Mouse (Mus musculus): ENCODE measurements around the gene Zfp541. TPM values are rescaled to one million over a fixed set of nuclear protein-coding genes. Genes with fewer than 3 reads are reported as not detected.
A peak's percentile ranks its signal among the peaks of the same experiment; 100 is the strongest.

Zfp541 gene
- polyA plus RNA-seq, 1 experiment from 2014 or later, result not detected

- Histone ChIP-seq H3K9ac (replicated peaks) (peak overlapping the region; percentile 99), H3K27ac (replicated peaks) (peak overlapping the region; percentile 97), H3K9me3 (no peaks in the 10 kb centered on the region), H3K4me3 (peak overlapping the region; percentile 94), H3K36me3 (no peaks in the 10 kb centered on the region), H3K27me3 (no peaks in the 10 kb centered on the region), H3K4me1 (peaks cover 51% of the 10 kb centered on the region), H3K4me2 (replicated peaks) (peak overlapping the region; percentile 77)
- WGBS, result 0% methylated on average over 36 of the region's 46 CpGs
- peak; percentile 45 for ATAC-seq (ENCODE audit: low FRiP score, low read depth)
Measured at GRCm38 (mm10) chr7:16046481-16047337, 14.9 kb upstream of the Zfp541 start.

- Histone ChIP-seq H3K9me3 (no peaks in the 10 kb centered on the region), H3K27me3 (no peaks in the 10 kb centered on the region), H3K27ac (replicated peaks) (peak within 1 kb of the TSS; percentile 97), H3K9ac (replicated peaks) (peak within 1 kb of the TSS; percentile 99), H3K4me1 (peaks cover 56% of the 10 kb centered on the region), H3K36me3 (no peaks in the 10 kb centered on the region), H3K4me2 (replicated peaks) (peak within 1 kb of the TSS; percentile 90), H3K4me3 (peak within 1 kb of the TSS; percentile 94)
- ATAC-seq (ENCODE audit: low FRiP score, low read depth), result peak; percentile 79
- WGBS, result under 1% methylated on average over 32 of the region's 69 CpGs
Measured at GRCm38 (mm10) chr7:16047338-16048146, 14.1 kb upstream of the Zfp541 start, which contains the start of gene Bicra. Gene Bicra (minus strand): TSS chr7:16047921.

GRCm38 (mm10) chr7:16048164-16048564 is 13.4 kb upstream of the Zfp541 start:
- Histone ChIP-seq H3K27me3 (no peaks in the 10 kb centered on the region), H3K9ac (replicated peaks) (peak overlapping the region; percentile 83), H3K27ac (replicated peaks) (peak overlapping the region; percentile 97), H3K4me2 (replicated peaks) (peak overlapping the region; percentile 90), H3K36me3 (no peaks in the 10 kb centered on the region), H3K4me1 (peaks cover 54% of the 10 kb centered on the region), H3K9me3 (no peaks in the 10 kb centered on the region), H3K4me3 (peak overlapping the region; percentile 94)
- peak; percentile 82 for ATAC-seq (ENCODE audit: low FRiP score, low read depth)
- WGBS, result under 1% methylated on average over 19 of the region's 20 CpGs

GRCm38 (mm10) chr7:16048675-16049575 is 12.7 kb upstream of the Zfp541 start:
- Histone ChIP-seq H3K36me3 (no peaks in the 10 kb centered on the region), H3K27me3 (no peaks in the 10 kb centered on the region), H3K27ac (replicated peaks) (peak overlapping the region; percentile 87), H3K4me2 (replicated peaks) (peak overlapping the region; percentile 90), H3K4me1 (peaks cover 52% of the 10 kb centered on the region), H3K9ac (replicated peaks) (peak overlapping the region; percentile 83), H3K9me3 (no peaks in the 10 kb centered on the region), H3K4me3 (peak overlapping the region; percentile 94)
- 0 out of 2 replicates have a peak, but pooled peaks have one; percentile 1 for ATAC-seq (ENCODE audit: low FRiP score, low read depth)
- WGBS, result 10% methylated on average over 36 of the region's 36 CpGs

- Histone ChIP-seq H3K36me3 (no peaks in the 10 kb centered on the region), H3K4me2 (replicated peaks) (peak overlapping the region; percentile 90), H3K4me1 (peaks cover 45% of the 10 kb centered on the region), H3K27ac (replicated peaks) (no peak overlapping the region), H3K9ac (replicated peaks) (peak overlapping the region; percentile 83), H3K4me3 (peak overlapping the region; percentile 94), H3K9me3 (no peaks in the 10 kb centered on the region), H3K27me3 (no peaks in the 10 kb centered on the region)
- ATAC-seq (ENCODE audit: low FRiP score, low read depth), result no peak
- 87% methylated on average over 7 of the region's 7 CpGs for whole genome bisulfite sequencing
Measured at GRCm38 (mm10) chr7:16049576-16049915, 12.1 kb upstream of the Zfp541 start.

- H3K4me2 ChIP-seq (replicated peaks), result no peak overlapping the region
- WGBS, result 88% methylated on average over 3 of the region's 3 CpGs
- H3K36me3 ChIP-seq, result no peaks in the 10 kb centered on the region
- peaks cover 35% of the 10 kb centered on the region for H3K4me1 ChIP-seq
- no peaks in the 10 kb centered on the region for H3K9me3 ChIP-seq
- no peak overlapping the region for H3K4me3 ChIP-seq
- no peak overlapping the region for H3K9ac ChIP-seq (replicated peaks)
- H3K27me3 ChIP-seq, result no peaks in the 10 kb centered on the region
- H3K27ac ChIP-seq (replicated peaks), result no peak overlapping the region
- ATAC-seq (ENCODE audit: low FRiP score, low read depth), result no peak
Measured at GRCm38 (mm10) chr7:16050600-16050999, 11.0 kb upstream of the Zfp541 start.

- Histone ChIP-seq H3K9ac (replicated peaks) (peak overlapping the region; percentile 49), H3K4me2 (replicated peaks) (peak overlapping the region; percentile 68), H3K27ac (replicated peaks) (peak overlapping the region; percentile 81), H3K9me3 (no peaks in the 10 kb centered on the region), H3K4me1 (peaks cover 26% of the 10 kb centered on the region), H3K36me3 (no peaks in the 10 kb centered on the region), H3K4me3 (peak overlapping the region; percentile 49), H3K27me3 (no peaks in the 10 kb centered on the region)
- no peak for ATAC-seq (ENCODE audit: low FRiP score, low read depth)
- 7% methylated on average over 19 of the region's 19 CpGs for WGBS
Measured at GRCm38 (mm10) chr7:16051883-16052595, 9.6 kb upstream of the Zfp541 start.

GRCm38 (mm10) chr7:16052684-16053083 is 8.9 kb upstream of the Zfp541 start:
- ATAC-seq (ENCODE audit: low FRiP score, low read depth), result peak; percentile 82
- Histone ChIP-seq H3K9me3 (no peaks in the 10 kb centered on the region), H3K4me2 (replicated peaks) (peak overlapping the region; percentile 68), H3K27me3 (no peaks in the 10 kb centered on the region), H3K27ac (replicated peaks) (peak overlapping the region; percentile 81), H3K4me3 (peak overlapping the region; percentile 49), H3K36me3 (no peaks in the 10 kb centered on the region), H3K4me1 (peaks cover 26% of the 10 kb centered on the region), H3K9ac (replicated peaks) (peak overlapping the region; percentile 49)
- under 1% methylated on average over 24 of the region's 24 CpGs for WGBS

GRCm38 (mm10) chr7:16053105-16053504 is 8.5 kb upstream of the Zfp541 start:
- Histone ChIP-seq H3K27ac (replicated peaks) (0 out of 2 replicates have a peak overlapping the region, but pooled peaks have one; percentile 16), H3K27me3 (no peaks in the 10 kb centered on the region), H3K9ac (replicated peaks) (no peak overlapping the region), H3K4me1 (peaks cover 26% of the 10 kb centered on the region), H3K4me2 (replicated peaks) (peak overlapping the region; percentile 68), H3K9me3 (no peaks in the 10 kb centered on the region), H3K36me3 (no peaks in the 10 kb centered on the region), H3K4me3 (peak overlapping the region; percentile 49)
- ATAC-seq (ENCODE audit: low FRiP score, low read depth), result no peak
- 18% methylated on average over 6 of the region's 6 CpGs for WGBS

GRCm38 (mm10) chr7:16054966-16055365 is 6.6 kb upstream of the Zfp541 start:
- ATAC-seq (ENCODE audit: low FRiP score, low read depth), result no peak
- no peaks in the 10 kb centered on the region for H3K27me3 ChIP-seq
- no peak overlapping the region for H3K4me2 ChIP-seq (replicated peaks)
- no peaks in the 10 kb centered on the region for H3K9me3 ChIP-seq
- no peaks in the 10 kb centered on the region for H3K36me3 ChIP-seq
- no peak overlapping the region for H3K4me3 ChIP-seq
- H3K9ac ChIP-seq (replicated peaks), result no peak overlapping the region
- no peak overlapping the region for H3K27ac ChIP-seq (replicated peaks)
- peaks cover 14% of the 10 kb centered on the region for H3K4me1 ChIP-seq
- WGBS, result 64% methylated on average over 4 of the region's 4 CpGs

GRCm38 (mm10) chr7:16055665-16056064 is 5.9 kb upstream of the Zfp541 start:
- Histone ChIP-seq H3K4me3 (no peak overlapping the region), H3K9me3 (no peaks in the 10 kb centered on the region), H3K9ac (replicated peaks) (no peak overlapping the region), H3K36me3 (no peaks in the 10 kb centered on the region), H3K27ac (replicated peaks) (no peak overlapping the region), H3K4me2 (replicated peaks) (no peak overlapping the region), H3K4me1 (peaks cover 8% of the 10 kb centered on the region; the same call in 1 of the 2 replicates), H3K27me3 (peaks cover 5% of the 10 kb centered on the region; the same call in 1 of the 2 replicates)
- ATAC-seq (ENCODE audit: low FRiP score, low read depth), result no peak
- 85% methylated on average over 6 of the region's 6 CpGs for WGBS

All from midbrain, embryonic 12.5 days (tissue).